Mouse (Mus musculus) frontal cortex, postnatal 14 days (tissue): ENCODE measurements around the gene Ubox5.
A peak's percentile ranks its signal among the peaks of the same experiment; 100 is the strongest.
"Not testable (repeated sequence)": the region's sequence is repeated elsewhere in the genome, so short reads cannot be mapped to it uniquely, and the experiment has no call there.

Source experiments
- DNase-seq, 2 experiments: peaks; one replicate each; pipeline ENCODE4 v3.0.0; 2022; ENCODE audit warnings: low spot score in 2 of 2

The Ubox5 gene

GRCm38 (mm10) chr2:130577021-130577420 lies 52.8 kb downstream of the Ubox5 start:
- DNase-seq: no peak

GRCm38 (mm10) chr2:130576564-130576963 lies 53.3 kb downstream of the Ubox5 start:
- not testable (repeated sequence) for DNase-seq

- DNase-seq: no peak
These were observed 54.0 kb downstream of the Ubox5 start, which contains the start of gene Oxt for GRCm38 (mm10) chr2:130575873-130576272. Gene Oxt (plus strand): TSS chr2:130576173.

- no peak for DNase-seq
These were observed 54.9 kb downstream of the Ubox5 start for GRCm38 (mm10) chr2:130574960-130575359.

DNA sequence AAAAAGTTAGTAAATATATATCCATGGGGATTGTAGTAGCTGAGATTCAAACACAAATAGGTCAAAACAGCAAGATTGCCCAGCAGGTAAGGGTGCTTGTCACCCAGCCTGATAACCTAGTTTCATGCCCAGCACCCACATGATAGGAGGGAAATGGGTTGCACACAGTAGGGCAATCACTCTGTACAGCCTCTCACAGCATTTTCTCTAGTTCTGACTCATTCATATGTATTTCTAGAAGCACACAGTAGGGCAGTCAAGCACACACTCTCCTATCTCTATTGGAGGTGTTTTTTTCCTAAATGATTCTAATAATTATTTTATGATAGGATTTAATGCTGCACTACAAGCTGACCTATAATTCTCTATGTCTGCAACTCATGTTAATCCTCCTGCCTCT lies 59.9 kb downstream of the Ubox5 start:
- no peak for DNase-seq

DNA sequence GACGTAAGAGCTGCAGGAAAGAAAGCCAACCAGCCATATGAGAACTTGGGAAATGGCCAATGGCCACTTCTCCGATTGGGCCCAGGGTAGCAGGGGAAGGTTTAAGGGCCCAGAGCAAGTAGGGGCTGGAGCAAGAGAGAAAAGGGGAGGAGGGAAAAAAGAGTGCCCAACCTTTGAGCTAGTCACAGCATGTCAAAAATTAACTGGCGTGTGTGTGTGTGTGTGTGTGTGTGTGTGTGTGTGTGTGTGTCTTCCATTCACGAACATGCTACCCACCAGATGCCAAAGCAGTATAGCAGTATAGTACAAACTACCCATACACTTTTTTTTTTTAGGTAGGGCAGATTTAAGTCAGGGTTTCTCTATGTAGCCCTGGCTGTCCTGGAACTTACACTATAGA lies 60.9 kb downstream of the Ubox5 start:
- no peak for DNase-seq

- no peak for DNase-seq
These were observed 64.9 kb downstream of the Ubox5 start for GRCm38 (mm10) chr2:130564983-130565382.

DNA sequence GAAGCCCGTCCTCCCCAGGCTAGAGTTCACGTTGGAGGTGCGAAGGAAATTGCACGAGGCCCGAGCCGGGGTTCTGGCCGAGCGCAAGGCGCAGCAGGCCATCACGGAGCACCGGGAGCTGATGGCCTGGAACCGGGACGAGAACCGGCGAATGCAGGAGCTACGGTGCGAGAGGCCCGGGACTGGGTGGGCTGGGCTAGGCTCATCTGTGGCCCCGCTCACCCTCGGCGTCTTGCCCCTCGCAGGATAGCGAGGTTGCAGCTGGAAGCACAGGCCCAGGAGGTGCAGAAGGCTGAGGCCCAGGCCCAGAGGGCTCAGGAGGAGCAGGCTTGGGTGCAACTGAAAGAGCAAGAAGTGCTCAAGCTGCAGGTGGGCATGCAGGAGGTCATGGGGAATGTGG lies 65.8 kb downstream of the Ubox5 start:
- peak in 1 of 2 experiments; percentile 38 for DNase-seq

- DNase-seq: peak; percentile 86 to 90
These were observed 66.4 kb downstream of the Ubox5 start, which contains the start of gene Mrps26 for GRCm38 (mm10) chr2:130563212-130564055. Gene Mrps26 (plus strand): TSS chr2:130563742.

GRCm38 (mm10) chr2:130558015-130558414 lies 71.8 kb downstream of the Ubox5 start:
- DNase-seq: no peak

GRCm38 (mm10) chr2:130557462-130557861 lies 72.4 kb downstream of the Ubox5 start:
- DNase-seq: no peak

GRCm38 (mm10) chr2:130556292-130556691 lies 73.5 kb downstream of the Ubox5 start:
- DNase-seq: no peak

DNA sequence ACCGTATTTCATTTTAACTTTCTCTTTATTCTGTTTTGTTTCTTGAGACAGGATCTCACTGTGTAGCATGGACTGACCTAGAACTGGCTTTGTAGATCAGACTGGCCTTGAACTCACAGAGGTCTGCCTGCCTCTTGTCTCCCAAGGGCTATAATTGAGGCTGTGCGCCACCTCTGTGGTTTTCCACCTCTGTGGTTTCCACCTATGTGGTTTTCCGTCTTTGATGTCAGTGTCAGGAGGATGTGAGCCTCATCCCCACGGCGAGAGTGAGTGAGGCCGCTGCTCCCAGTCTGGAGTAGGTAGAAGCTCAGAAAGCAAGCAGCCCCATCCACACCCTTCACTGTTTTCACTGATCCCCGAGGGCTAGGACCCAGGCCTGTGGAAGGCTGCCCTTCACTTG lies 75.0 kb downstream of the Ubox5 start:
- DNase-seq: no peak

DNA sequence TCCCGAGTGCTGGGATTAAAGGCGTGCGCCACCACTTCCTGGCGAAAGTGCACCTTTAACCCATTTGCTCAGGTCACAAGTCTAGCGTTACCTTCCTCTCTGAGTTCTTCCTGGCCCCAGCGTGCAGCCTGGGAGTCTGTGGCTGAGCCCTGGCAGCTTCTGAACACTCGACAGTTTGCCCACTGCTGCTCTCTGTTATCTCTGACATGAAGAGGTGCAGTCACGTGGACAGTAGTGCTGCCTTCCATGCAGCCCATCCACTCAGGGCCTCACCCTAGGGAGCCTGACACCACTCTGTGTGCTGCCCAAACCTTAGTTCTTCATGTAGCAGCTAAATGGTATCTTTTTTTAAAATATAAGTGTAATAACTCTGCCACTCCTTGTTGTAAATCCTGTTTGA lies 82.9 kb downstream of the Ubox5 start:
- no peak for DNase-seq

DNA sequence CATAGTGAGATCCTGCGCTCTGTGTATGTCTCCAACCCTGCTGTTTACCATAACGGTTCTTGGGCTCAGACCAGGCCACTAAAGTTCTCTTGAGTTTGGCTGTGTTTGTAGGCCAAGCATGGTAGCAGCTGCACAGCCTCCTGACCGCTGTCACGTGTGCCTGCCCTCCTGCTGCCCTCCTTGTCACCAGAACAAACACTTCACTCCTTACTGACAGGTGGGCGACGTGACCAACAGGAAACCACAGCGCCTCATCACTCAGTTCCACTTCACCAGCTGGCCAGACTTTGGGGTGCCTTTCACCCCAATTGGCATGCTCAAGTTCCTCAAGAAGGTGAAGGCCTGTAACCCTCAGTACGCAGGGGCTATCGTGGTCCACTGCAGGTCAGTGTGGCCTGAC lies 89.6 kb downstream of the Ubox5 start:
- no peak for DNase-seq
